Mouse (Mus musculus) heart, embryonic 10.5 days (tissue): ENCODE data around the gene Ctsl. TPM values are rescaled to one million over a fixed set of nuclear protein-coding genes. Genes with fewer than 3 reads are reported as not detected.

Experiments used
- DNase-seq: peaks from one replicate; pipeline ENCODE4 v3.0.0-alpha.2; 2017; ENCODE audit warnings: low spot score
- H3K27ac ChIP-seq: fragments of 300-500 bp; sonication (generic); 2 replicates; pipeline ENCODE4 v1.5.1; 2016; ENCODE audit warnings: mild to moderate bottlenecking
- H3K27me3 ChIP-seq: fragments of 300-500 bp; sonication (generic); 2 replicates; pipeline ENCODE4 v1.6.1; 2016; ENCODE audit warnings: mild to moderate bottlenecking; ENCODE audit not compliant: poor library complexity, insufficient read depth, severe bottlenecking
- H3K36me3 ChIP-seq: fragments of 300-500 bp; sonication (generic); 2 replicates; pipeline ENCODE4 v1.6.1; 2016; ENCODE audit warnings: mild to moderate bottlenecking, moderate library complexity
- H3K4me1 ChIP-seq: fragments of 300-500 bp; sonication (generic); 2 replicates; pipeline ENCODE4 v1.6.1; 2016; ENCODE audit warnings: mild to moderate bottlenecking
- H3K4me3 ChIP-seq: fragments of 300-500 bp; sonication (generic); 2 replicates; pipeline ENCODE4 v1.5.1; 2016; ENCODE audit warnings: mild to moderate bottlenecking, moderate library complexity
- H3K9me3 ChIP-seq: fragments of 300-500 bp; sonication (generic); 2 replicates; pipeline ENCODE4 v1.6.1; 2016; ENCODE audit warnings: mild to moderate bottlenecking, moderate library complexity
- WGBS: fragments of 180-500 bp; shearing (Covaris S2); methylation state at CpG from one replicate; pipeline ENCODE4 v1.1.7; 2016; 5-methylcytosine and 5-hydroxymethylcytosine counted together
- polyA plus RNA-seq: library from polyadenylated mRNA; unstranded; fragments of >200 nt; fragmentation: Nextera tagmentation; extraction: Ambion mirVana; gene quantifications from 2 replicates; pipeline ENCODE4 v1.2.1, GENCODE M21; 2016

Gene Ctsl
- polyA plus RNA-seq, 1 experiment from 2014 or later: 240 TPM

- Histone ChIP-seq H3K27me3 (no peaks in the 10 kb centered on the region), H3K9me3 (no peaks in the 10 kb centered on the region), H3K4me1 (no peaks in the 10 kb centered on the region), H3K36me3 (no peaks in the 10 kb centered on the region), H3K27ac (no peak overlapping the region), H3K4me3 (no peak overlapping the region)
- DNase-seq: no peak
- WGBS: 65% methylated on average over 6 of the region's 6 CpGs
Observed at GRCm38 (mm10) chr13:64332321-64332720, 38.4 kb downstream of the Ctsl start.

GRCm38 (mm10) chr13:64322561-64323281, 48.0 kb downstream of the Ctsl start:
- 83% methylated on average over 8 of the region's 8 CpGs for WGBS
- Histone ChIP-seq H3K4me1 (no peaks in the 10 kb centered on the region), H3K36me3 (no peaks in the 10 kb centered on the region), H3K27me3 (no peaks in the 10 kb centered on the region), H3K9me3 (no peaks in the 10 kb centered on the region), H3K27ac (no peak overlapping the region), H3K4me3 (no peak overlapping the region)
- no peak for DNase-seq

- no peak for DNase-seq
- Histone ChIP-seq H3K27me3 (no peaks in the 10 kb centered on the region), H3K36me3 (no peaks in the 10 kb centered on the region), H3K9me3 (no peaks in the 10 kb centered on the region), H3K4me3 (no peak overlapping the region), H3K27ac (no peak overlapping the region), H3K4me1 (no peaks in the 10 kb centered on the region)
- 57% methylated on average over 8 of the region's 8 CpGs for whole genome bisulfite sequencing
Observed at GRCm38 (mm10) chr13:64320334-64320733, 50.4 kb downstream of the Ctsl start.

DNA sequence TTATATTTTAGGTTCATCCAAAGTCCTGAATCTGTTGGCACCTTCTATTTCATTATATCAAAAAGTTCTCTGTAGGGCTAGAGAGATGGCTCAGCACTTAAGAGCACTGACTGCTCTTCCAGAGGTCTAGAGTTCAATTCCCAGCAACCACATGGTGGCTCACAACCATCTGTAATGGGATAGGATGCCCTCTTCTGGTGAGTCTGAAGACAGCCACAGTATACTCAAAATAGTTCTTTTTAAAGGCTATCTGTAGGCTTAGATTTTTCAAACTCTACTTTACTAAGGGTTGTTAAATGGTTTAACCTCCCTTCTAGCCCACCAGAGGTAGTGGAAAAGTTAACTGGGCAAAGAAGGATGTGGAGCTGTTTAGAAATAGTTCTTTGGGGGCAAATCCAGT, 50.9 kb downstream of the Ctsl start:
- H3K27me3 ChIP-seq: no peaks in the 10 kb centered on the region
- no peaks in the 10 kb centered on the region for H3K4me1 ChIP-seq
- H3K27ac ChIP-seq: no peak overlapping the region
- H3K9me3 ChIP-seq: no peaks in the 10 kb centered on the region
- no peaks in the 10 kb centered on the region for H3K36me3 ChIP-seq
- no peak overlapping the region for H3K4me3 ChIP-seq
- no peak for DNase-seq

- no peak for DNase-seq
- Histone ChIP-seq H3K27ac (no peak overlapping the region), H3K9me3 (no peaks in the 10 kb centered on the region), H3K4me1 (no peaks in the 10 kb centered on the region), H3K4me3 (no peak overlapping the region), H3K27me3 (no peaks in the 10 kb centered on the region), H3K36me3 (no peaks in the 10 kb centered on the region)
- WGBS: 69% methylated on average over 2 of the region's 2 CpGs
Observed at GRCm38 (mm10) chr13:64318355-64318754, 52.3 kb downstream of the Ctsl start.

GRCm38 (mm10) chr13:64315483-64316050, 55.1 kb downstream of the Ctsl start:
- peaks cover 14% of the 10 kb centered on the region; the same call in 1 of the 2 replicates for H3K4me1 ChIP-seq
- no peaks in the 10 kb centered on the region for H3K9me3 ChIP-seq
- H3K27me3 ChIP-seq: no peaks in the 10 kb centered on the region
- H3K4me3 ChIP-seq: no peak overlapping the region
- H3K36me3 ChIP-seq: no peaks in the 10 kb centered on the region
- DNase-seq: no peak
- no peak overlapping the region for H3K27ac ChIP-seq
- 2% methylated on average over 3 of the region's 3 CpGs for WGBS

- H3K4me3 ChIP-seq: no peak overlapping the region
- no peaks in the 10 kb centered on the region for H3K9me3 ChIP-seq
- no peak for DNase-seq
- 70% methylated on average over 3 of the region's 3 CpGs for WGBS
- no peak overlapping the region for H3K27ac ChIP-seq
- H3K27me3 ChIP-seq: no peaks in the 10 kb centered on the region
- H3K4me1 ChIP-seq: peaks cover 28% of the 10 kb centered on the region; the same call in 1 of the 2 replicates
- H3K36me3 ChIP-seq: no peaks in the 10 kb centered on the region
Observed at GRCm38 (mm10) chr13:64314041-64314440, 56.6 kb downstream of the Ctsl start.

- Histone ChIP-seq H3K4me1 (peaks cover 28% of the 10 kb centered on the region; the same call in 1 of the 2 replicates), H3K4me3 (peak overlapping the region; percentile 74), H3K9me3 (no peaks in the 10 kb centered on the region), H3K27ac (peak overlapping the region; percentile 94), H3K36me3 (peaks cover 7% of the 10 kb centered on the region), H3K27me3 (no peaks in the 10 kb centered on the region)
- 0% methylated on average over 2 of the region's 2 CpGs for WGBS
- no peak for DNase-seq
Observed at GRCm38 (mm10) chr13:64312916-64313289, 57.8 kb downstream of the Ctsl start.

- Histone ChIP-seq H3K27me3 (no peaks in the 10 kb centered on the region), H3K9me3 (no peaks in the 10 kb centered on the region), H3K27ac (peak within 1 kb of the TSS; percentile 94), H3K4me1 (peaks cover 28% of the 10 kb centered on the region; the same call in 1 of the 2 replicates), H3K36me3 (peaks cover 13% of the 10 kb centered on the region), H3K4me3 (peak within 1 kb of the TSS; percentile 74)
- peak; percentile 98 for DNase-seq
- under 1% methylated on average over 70 of the region's 74 CpGs for WGBS
Observed at GRCm38 (mm10) chr13:64312024-64312915, 58.4 kb downstream of the Ctsl start, which contains the start of gene Aaed1. Gene Aaed1, minus strand, starts transcription at chr13:64312710.

GRCm38 (mm10) chr13:64311266-64311665, 59.4 kb downstream of the Ctsl start:
- Histone ChIP-seq H3K9me3 (no peaks in the 10 kb centered on the region), H3K4me1 (peaks cover 28% of the 10 kb centered on the region; the same call in 1 of the 2 replicates), H3K27ac (peak overlapping the region; percentile 94; the same call in 1 of the 2 replicates), H3K36me3 (peaks cover 16% of the 10 kb centered on the region), H3K27me3 (no peaks in the 10 kb centered on the region), H3K4me3 (peak overlapping the region; percentile 74)
- 49% methylated on average over 1 of the region's 1 CpGs for WGBS
- no peak for DNase-seq

DNA sequence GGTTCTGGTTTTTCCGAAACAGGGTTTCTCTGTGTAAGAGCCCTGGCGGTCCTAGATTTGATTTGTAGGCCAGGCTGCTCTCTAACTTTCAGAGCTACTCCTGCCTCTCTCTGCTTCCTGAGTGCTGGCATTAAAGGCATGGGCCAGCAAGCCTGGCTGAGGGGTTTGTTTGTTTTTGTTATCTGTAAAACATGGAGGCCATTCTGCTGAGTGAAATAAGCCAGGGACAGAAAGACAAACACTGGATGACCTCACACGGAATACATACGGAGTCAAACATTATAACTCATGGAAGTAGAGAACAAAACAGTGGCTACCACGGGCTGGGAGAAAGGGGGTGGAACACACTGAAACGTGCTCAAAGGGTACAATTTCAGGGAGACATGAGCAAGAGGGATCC, 60.1 kb downstream of the Ctsl start:
- WGBS: 43% methylated on average over 6 of the region's 6 CpGs
- Histone ChIP-seq H3K4me3 (peak overlapping the region; percentile 74; the same call in 1 of the 2 replicates), H3K4me1 (peaks cover 28% of the 10 kb centered on the region; the same call in 1 of the 2 replicates), H3K27me3 (no peaks in the 10 kb centered on the region), H3K9me3 (no peaks in the 10 kb centered on the region), H3K36me3 (peaks cover 16% of the 10 kb centered on the region), H3K27ac (peak overlapping the region; percentile 62)
- peak; percentile 80 for DNase-seq

GRCm38 (mm10) chr13:64309842-64310241, 60.8 kb downstream of the Ctsl start:
- WGBS: 62% methylated on average over 11 of the region's 11 CpGs
- H3K27me3 ChIP-seq: no peaks in the 10 kb centered on the region
- 0 out of 2 replicates have a peak overlapping the region, but pooled peaks have one; percentile 0 for H3K4me3 ChIP-seq
- no peak for DNase-seq
- peaks cover 28% of the 10 kb centered on the region; the same call in 1 of the 2 replicates for H3K4me1 ChIP-seq
- no peaks in the 10 kb centered on the region for H3K9me3 ChIP-seq
- peak overlapping the region; percentile 29; the same call in 1 of the 2 replicates for H3K27ac ChIP-seq
- H3K36me3 ChIP-seq: peaks cover 19% of the 10 kb centered on the region
